Mouse (Mus musculus) thymus, adult 2 months (tissue): Measurements from ENCODE around the gene Ostm1.

Experiments
- CTCF ChIP-seq: fragments of 200-500 bp; IDR thresholded peaks from 2 replicates; pipeline ENCODE4 v1.5.1; 2012; ENCODE audit warnings: mild to moderate bottlenecking, control low read depth, low read length, moderate library complexity, borderline replicate concordance; ENCODE audit not compliant: control insufficient read depth, poor library complexity, insufficient read depth; ENCODE audit errors: extremely low read depth
- POLR2A ChIP-seq: fragments of 200-500 bp; IDR thresholded peaks from 2 replicates; pipeline ENCODE4 v1.6.1; 2012; ENCODE audit warnings: mild to moderate bottlenecking, low read length, control low read depth, moderate library complexity; ENCODE audit not compliant: control insufficient read depth, poor library complexity, insufficient read depth; ENCODE audit errors: extremely low read depth

DNA sequence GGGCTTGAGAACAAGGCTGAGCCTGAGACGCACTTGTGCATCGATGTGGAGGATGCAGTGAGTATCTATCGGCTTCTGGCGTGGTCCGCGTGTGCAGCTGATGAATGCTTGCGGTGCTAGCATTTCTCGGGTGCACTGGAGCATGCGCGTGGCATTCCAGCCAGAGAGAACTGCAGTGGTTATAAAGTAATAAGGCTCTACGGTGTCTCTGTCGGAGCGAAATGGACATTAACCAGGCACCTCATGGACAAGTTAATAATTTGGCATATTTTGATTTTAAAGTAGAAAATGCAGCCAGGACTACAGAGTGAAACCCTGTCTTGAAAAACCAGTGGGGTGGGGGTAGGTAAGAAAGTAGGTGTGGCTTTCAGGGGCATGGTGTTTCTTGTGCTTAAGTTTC lies 112.7 kb downstream of the Ostm1 start:
- TF ChIP-seq CTCF (no peak), POLR2A (no peak)
